ENCODE assay signal across 25 mouse cellular contexts in genomic region chr2:19235193-19235592, GRCm38 (mm10). TPM values are rescaled to one million over a fixed set of nuclear protein-coding genes. Genes with fewer than 3 reads are reported as not detected.
DNase-seq lines count a peak whose midpoint lies in the region; ATAC-seq and TF ChIP-seq lines count a peak whose summit lies in the region.
"Had no signal": no experiment of that assay in that cellular context is flagged by ENCODE, and none has a peak within 500 bp of the region (broad histone marks: within the 10 kb centered on the region; RNA-seq: fewer than 3 reads in every experiment).

No protein-coding gene starts in this region.

- no peak overlapping the region for H3K9ac ChIP-seq in midbrain, postnatal 0 days (replicated peaks; ENCODE audit: low read length, poor library complexity, severe bottlenecking)
- H3K9ac ChIP-seq: embryonic facial prominence, embryonic 13.5 days; embryonic facial prominence, embryonic 15.5 days; forebrain, embryonic 12.5 days had no signal

- WGBS in midbrain, postnatal 0 days = 91% methylated on average over 2 of the region's 2 CpGs

- H3K9me3 ChIP-seq in midbrain, postnatal 0 days (ENCODE audit: low read length) = no peaks in the 10 kb centered on the region
- H3K9me3 ChIP-seq: embryonic facial prominence, embryonic 15.5 days had no signal

- no peak overlapping the region for H3K4me3 ChIP-seq in midbrain, postnatal 0 days (ENCODE audit: low read depth, low read length)
- H3K4me3 ChIP-seq: embryonic facial prominence, embryonic 13.5 days; embryonic facial prominence, embryonic 15.5 days; erythroblast, embryonic 14.5 days; forebrain, embryonic 10.5 days; forebrain, embryonic 12.5 days had no signal

- peak; percentile 51 for ATAC-seq in common myeloid progenitor, adult 5-6 weeks (replicated peaks; ENCODE audit: low read depth, poor library complexity, severe bottlenecking)
- peak; percentile 45 for ATAC-seq in megakaryocyte progenitor cell, adult 5-6 weeks (replicated peaks; ENCODE audit: poor library complexity)
- no peak for ATAC-seq in midbrain, postnatal 0 days (ENCODE audit: low FRiP score)
- ATAC-seq: activated CD4-positive, CD25-positive, alpha-beta regulatory T cell, adult 4 months; forebrain, embryonic 14.5 days; forebrain, embryonic 16.5 days; Patski had no signal

- no peaks in the 10 kb centered on the region for H3K36me3 ChIP-seq in midbrain, postnatal 0 days (ENCODE audit: insufficient read depth, low read length)
- H3K36me3 ChIP-seq: embryonic facial prominence, embryonic 13.5 days; embryonic facial prominence, embryonic 15.5 days; forebrain, embryonic 10.5 days; forebrain, embryonic 12.5 days had no signal

- peak; percentile 36 for DNase-seq in 416B (ENCODE audit: low read depth)
- no peak for DNase-seq in right cerebral cortex, postnatal 14 days
- no peak for DNase-seq in midbrain, postnatal 0 days (ENCODE audit: low spot score)
- DNase-seq: adrenal gland, adult 8-10 months; adrenal gland, postnatal 14 days; adrenal gland, postnatal 36 days; cerebellum, adult 11-12 months; cerebellum, adult 2 months; cerebellum, adult 9-10 months; cerebellum, postnatal 10 days; cerebellum, postnatal 25 days; embryo, embryonic 11 days had no signal

- H3K27ac ChIP-seq in midbrain, postnatal 0 days (ENCODE audit: low read depth, low read length) = no peak overlapping the region
- H3K27ac ChIP-seq: embryonic facial prominence, embryonic 13.5 days; embryonic facial prominence, embryonic 15.5 days; forebrain, embryonic 10.5 days; forebrain, embryonic 12.5 days had no signal

- no peak overlapping the region for H3K4me2 ChIP-seq in midbrain, postnatal 0 days (ENCODE audit: low read depth, low read length, poor library complexity, severe bottlenecking)
- H3K4me2 ChIP-seq: embryonic facial prominence, embryonic 13.5 days; embryonic facial prominence, embryonic 15.5 days; forebrain, embryonic 12.5 days had no signal

- TF ChIP-seq CTCF in midbrain, postnatal 0 days (IDR thresholded peaks at IDR 0.05) = no peak

- no peaks in the 10 kb centered on the region for H3K4me1 ChIP-seq in midbrain, postnatal 0 days (ENCODE audit: insufficient read depth, low read length)
- H3K4me1 ChIP-seq: embryonic facial prominence, embryonic 13.5 days; embryonic facial prominence, embryonic 15.5 days had no signal

- H3K27me3 ChIP-seq in midbrain, postnatal 0 days (ENCODE audit: insufficient read depth, low read length) = no peaks in the 10 kb centered on the region
- H3K27me3 ChIP-seq: embryonic facial prominence, embryonic 13.5 days; embryonic facial prominence, embryonic 15.5 days; forebrain, embryonic 12.5 days had no signal

RNA-seq across cellular contexts. Expression of gene Armc3, which starts 36.1 kb away (rescaled TPM):
- total RNA-seq in common myeloid progenitor, adult 5-6 weeks (2017) = 0.37 and 2.1 TPM in 2 replicates
- 0.27 and 0.30 TPM in 2 replicates for total RNA-seq in megakaryocyte progenitor cell, adult 5-6 weeks (2015)
- total RNA-seq in megakaryocyte progenitor cell, adult 5-6 weeks (2017) = 0.29 and 0.37 TPM in 2 replicates
- total RNA-seq in midbrain, postnatal 0 days (2014; rRNA removed) = 0.82 and 1.0 TPM in 2 replicates
- polyA plus RNA-seq in midbrain, postnatal 0 days (2015; fragmentation: Nextera tagmentation; extraction: Ambion mirVana) = 0.77 and 1.1 TPM in 2 replicates
- total RNA-seq: adrenal gland, adult 18-20 months; adrenal gland, postnatal 14 days; adrenal gland, postnatal 36 days had no signal
- polyA plus RNA-seq: C2C12; erythroblast, embryonic 14.5 days; Patski had no signal
